Mouse (Mus musculus) liver, embryonic 13.5 days (tissue): ENCODE measurements around the gene Canx. TPM values are rescaled to one million over a fixed set of nuclear protein-coding genes. Genes with fewer than 3 reads are reported as not detected.

Source experiments
- ATAC-seq: fragments of 200-750 bp; cut with Nextera tagmentation; 2 replicates; pipeline ENCODE4 v1.8.0; 2017; ENCODE audit warnings: low read depth, mild to moderate bottlenecking, moderate number of reproducible peaks, moderate library complexity
- DNase-seq: peaks from one replicate; pipeline ENCODE4 v3.0.0; 2022
- H3K27ac ChIP-seq: fragments of 300-500 bp; sonication (generic); 2 replicates; pipeline ENCODE4 v1.5.1; 2015; ENCODE audit warnings: moderate library complexity, mild to moderate bottlenecking, inconsistent platforms
- H3K27me3 ChIP-seq: fragments of 300-500 bp; sonication (generic); 2 replicates; pipeline ENCODE4 v1.6.1; 2015; ENCODE audit warnings: mild to moderate bottlenecking, inconsistent platforms
- H3K36me3 ChIP-seq: fragments of 300-500 bp; sonication (generic); 2 replicates; pipeline ENCODE4 v1.6.1; 2015; ENCODE audit warnings: mild to moderate bottlenecking, inconsistent platforms
- H3K4me1 ChIP-seq: fragments of 300-500 bp; sonication (generic); replicated peaks from 2 replicates; pipeline ENCODE4 v1.6.1; 2015; ENCODE audit warnings: inconsistent platforms
- H3K4me2 ChIP-seq: fragments of 300-500 bp; sonication (generic); 2 replicates; pipeline ENCODE4 v1.6.1; 2015; ENCODE audit warnings: inconsistent platforms, mild to moderate bottlenecking, moderate library complexity
- H3K4me3 ChIP-seq: fragments of 300-500 bp; sonication (generic); replicated peaks from 2 replicates; pipeline ENCODE4 v1.5.1; 2015; ENCODE audit warnings: mild to moderate bottlenecking, inconsistent platforms
- H3K9ac ChIP-seq: fragments of 300-500 bp; sonication (generic); 2 replicates; pipeline ENCODE4 v1.6.1; 2015; ENCODE audit warnings: mild to moderate bottlenecking, inconsistent platforms
- H3K9me3 ChIP-seq: fragments of 300-500 bp; sonication (generic); replicated peaks from 2 replicates; pipeline ENCODE4 v1.6.1; 2016; ENCODE audit warnings: inconsistent platforms
- WGBS: fragments of 180-500 bp; shearing (Covaris S2); methylation state at CpG from one replicate; pipeline ENCODE4 v1.1.7; 2015; ENCODE audit not compliant: insufficient replicate concordance; 5-methylcytosine and 5-hydroxymethylcytosine counted together
- polyA plus RNA-seq: library from polyadenylated mRNA; unstranded; fragments of >200 nt; fragmentation: Nextera tagmentation; extraction: Ambion mirVana; gene quantifications from 2 replicates; pipeline ENCODE4 v1.2.1, GENCODE M21; 2015

Canx gene
- polyA plus RNA-seq, 1 experiment from 2014 or later: 213 TPM

DNA sequence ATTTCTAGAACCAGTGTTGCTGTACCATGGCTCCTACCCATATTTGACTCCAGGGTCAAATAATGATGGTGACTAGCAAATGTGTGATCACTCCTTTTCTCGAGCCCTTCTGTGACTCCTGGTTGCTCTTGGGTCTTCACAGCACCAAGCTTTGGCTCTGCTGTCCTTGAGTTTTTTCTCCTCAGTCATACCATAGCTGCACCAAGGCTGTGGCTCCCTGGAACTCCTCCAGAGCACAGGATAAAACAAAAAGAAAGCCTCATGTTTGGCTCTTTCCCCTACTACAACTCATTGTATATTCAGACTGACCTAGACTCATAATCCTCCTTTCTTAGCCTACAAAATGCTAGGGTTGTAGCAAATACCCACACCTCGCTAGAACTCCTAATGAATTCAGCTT, 52.7 kb downstream of the Canx start:
- H3K4me3 ChIP-seq: no peak overlapping the region
- H3K27ac ChIP-seq: no peak overlapping the region
- DNase-seq: no peak
- no peak overlapping the region for H3K4me2 ChIP-seq
- peaks cover 15% of the 10 kb centered on the region for H3K4me1 ChIP-seq
- WGBS: 67% methylated on average over 2 of the region's 2 CpGs
- H3K9me3 ChIP-seq: no peaks in the 10 kb centered on the region
- H3K36me3 ChIP-seq: peaks cover 7% of the 10 kb centered on the region; the same call in 1 of the 2 replicates
- H3K9ac ChIP-seq: no peak overlapping the region
- H3K27me3 ChIP-seq: no peaks in the 10 kb centered on the region
- no peak for ATAC-seq

DNA sequence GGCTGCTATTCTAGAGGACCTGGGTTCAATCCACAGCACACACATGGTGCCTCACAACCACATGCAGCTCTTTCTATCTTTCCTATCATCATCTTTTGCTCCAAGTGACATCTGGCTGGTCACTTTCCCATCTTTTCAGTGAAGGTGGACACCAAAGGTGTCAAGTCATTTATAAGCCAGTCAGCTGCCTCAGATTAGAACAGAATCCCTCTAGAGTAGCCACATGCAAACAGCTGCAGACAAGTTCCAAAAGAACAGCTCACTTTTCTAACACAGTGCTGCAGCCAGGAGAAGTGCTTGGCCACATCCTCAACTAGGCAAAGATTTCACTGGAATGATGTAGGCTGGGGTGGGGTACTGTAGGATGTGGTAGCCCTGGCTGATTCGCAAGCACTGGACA, 55.6 kb downstream of the Canx start:
- Histone ChIP-seq H3K36me3 (peaks cover 28% of the 10 kb centered on the region), H3K27ac (no peak overlapping the region), H3K4me1 (peaks cover 9% of the 10 kb centered on the region), H3K4me2 (no peak overlapping the region), H3K9me3 (no peaks in the 10 kb centered on the region), H3K9ac (no peak overlapping the region), H3K27me3 (no peaks in the 10 kb centered on the region), H3K4me3 (no peak overlapping the region)
- DNase-seq (no peak), ATAC-seq (no peak)
- 81% methylated on average over 1 of the region's 1 CpGs for WGBS

DNA sequence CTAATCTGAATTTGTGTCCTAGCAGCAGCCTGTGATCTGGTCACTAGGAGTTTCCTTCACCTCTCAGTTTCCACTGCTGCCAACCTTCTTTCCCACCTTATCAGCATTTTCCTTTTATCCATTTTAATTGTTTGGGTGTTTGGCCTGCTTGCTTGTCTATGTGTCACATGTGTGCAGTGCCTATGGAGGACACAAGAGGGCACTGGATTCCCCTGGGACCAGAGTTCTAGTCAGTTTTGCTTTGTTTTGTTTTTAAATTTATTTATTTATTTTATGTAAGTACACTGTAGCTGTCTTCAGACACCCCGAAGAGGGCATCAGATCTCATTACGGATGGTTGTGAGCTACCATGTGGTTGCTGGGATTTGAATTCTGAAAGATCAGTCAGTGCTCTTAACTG, 56.3 kb downstream of the Canx start:
- Histone ChIP-seq H3K4me1 (peaks cover 5% of the 10 kb centered on the region), H3K9me3 (no peaks in the 10 kb centered on the region), H3K4me3 (no peak overlapping the region), H3K4me2 (no peak overlapping the region), H3K36me3 (peaks cover 36% of the 10 kb centered on the region), H3K27me3 (no peaks in the 10 kb centered on the region), H3K27ac (no peak overlapping the region), H3K9ac (no peak overlapping the region)
- ATAC-seq: no peak
- WGBS: 77% methylated on average over 2 of the region's 2 CpGs
- DNase-seq: no peak

DNA sequence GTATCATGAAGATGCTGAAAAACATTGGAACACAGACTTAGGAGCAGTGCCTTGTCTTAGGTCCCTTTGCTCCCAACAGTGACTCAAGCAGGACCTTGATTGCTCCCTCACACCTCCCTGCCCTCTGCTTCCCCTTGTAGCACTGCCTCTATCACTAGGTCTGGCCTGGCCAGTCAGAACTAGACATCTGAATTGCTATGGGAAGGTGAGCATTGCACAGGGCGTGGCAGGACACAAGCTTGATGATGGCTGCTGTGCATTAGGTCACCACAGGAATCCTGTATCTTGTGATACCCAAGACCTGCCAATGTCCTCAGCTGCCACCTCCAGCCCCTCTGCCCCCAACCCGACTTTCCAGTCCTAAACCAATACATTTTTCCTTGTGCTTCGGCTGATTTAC, 58.5 kb downstream of the Canx start:
- H3K4me3 ChIP-seq: no peak overlapping the region
- no peaks in the 10 kb centered on the region for H3K27me3 ChIP-seq
- DNase-seq (no peak), ATAC-seq (no peak)
- H3K36me3 ChIP-seq: peaks cover 51% of the 10 kb centered on the region
- peaks cover 5% of the 10 kb centered on the region for H3K4me1 ChIP-seq
- no peaks in the 10 kb centered on the region for H3K9me3 ChIP-seq
- no peak overlapping the region for H3K27ac ChIP-seq
- 73% methylated on average over 3 of the region's 3 CpGs for WGBS
- no peak overlapping the region for H3K9ac ChIP-seq
- no peak overlapping the region for H3K4me2 ChIP-seq

DNA sequence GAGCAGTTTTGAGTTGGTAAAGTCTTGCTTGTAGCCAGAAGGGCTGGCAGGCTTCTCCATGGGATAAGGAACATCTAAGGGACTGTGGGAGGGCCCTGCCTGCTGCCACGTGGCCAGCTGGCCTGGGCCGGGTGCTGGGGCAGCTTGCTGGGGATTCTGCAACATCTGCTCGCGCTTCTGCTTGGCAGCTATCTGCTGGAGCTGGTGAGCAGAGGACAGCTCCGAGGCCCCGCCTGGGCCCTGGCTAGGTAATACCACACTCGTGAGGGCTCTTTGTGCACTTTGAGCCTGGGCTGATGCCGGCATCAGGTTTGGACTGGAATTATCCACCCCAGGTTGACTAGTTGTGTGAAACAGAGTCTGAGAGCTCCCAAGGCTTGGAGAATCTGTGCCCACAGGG, 59.5 kb downstream of the Canx start:
- WGBS: 83% methylated on average over 8 of the region's 8 CpGs
- H3K36me3 ChIP-seq: peaks cover 62% of the 10 kb centered on the region
- DNase-seq: no peak
- no peaks in the 10 kb centered on the region for H3K9me3 ChIP-seq
- no peak overlapping the region for H3K4me2 ChIP-seq
- H3K27ac ChIP-seq: no peak overlapping the region
- no peak for ATAC-seq
- no peak overlapping the region for H3K4me3 ChIP-seq
- no peak overlapping the region for H3K9ac ChIP-seq
- H3K4me1 ChIP-seq: peaks cover 5% of the 10 kb centered on the region
- H3K27me3 ChIP-seq: no peaks in the 10 kb centered on the region

DNA sequence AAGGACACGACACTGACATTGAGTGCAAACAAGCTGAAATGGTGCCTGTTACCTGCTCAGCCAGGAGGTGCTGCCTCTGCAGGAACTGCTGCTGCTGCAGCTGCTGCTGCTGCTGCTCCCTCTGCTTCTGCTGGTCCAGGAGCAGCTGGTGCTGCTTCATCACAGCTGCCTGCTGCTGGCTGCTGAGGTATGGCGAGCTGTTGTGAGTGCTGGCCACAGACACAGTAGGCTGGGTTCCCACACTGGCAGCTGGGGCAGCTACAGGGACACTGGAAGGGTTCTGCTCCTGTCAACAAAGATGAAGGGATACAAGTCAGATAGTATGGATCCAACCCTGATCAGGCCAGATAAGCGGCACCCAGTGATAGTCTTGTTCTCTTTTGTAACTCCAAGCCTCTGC, 62.3 kb downstream of the Canx start:
- peaks cover 5% of the 10 kb centered on the region for H3K4me1 ChIP-seq
- H3K9me3 ChIP-seq: no peaks in the 10 kb centered on the region
- DNase-seq (no peak), ATAC-seq (no peak)
- H3K27me3 ChIP-seq: no peaks in the 10 kb centered on the region
- H3K4me2 ChIP-seq: no peak overlapping the region
- H3K4me3 ChIP-seq: no peak overlapping the region
- H3K9ac ChIP-seq: no peak overlapping the region
- H3K27ac ChIP-seq: no peak overlapping the region
- H3K36me3 ChIP-seq: peaks cover 89% of the 10 kb centered on the region
- WGBS: 83% methylated on average over 3 of the region's 3 CpGs

DNA sequence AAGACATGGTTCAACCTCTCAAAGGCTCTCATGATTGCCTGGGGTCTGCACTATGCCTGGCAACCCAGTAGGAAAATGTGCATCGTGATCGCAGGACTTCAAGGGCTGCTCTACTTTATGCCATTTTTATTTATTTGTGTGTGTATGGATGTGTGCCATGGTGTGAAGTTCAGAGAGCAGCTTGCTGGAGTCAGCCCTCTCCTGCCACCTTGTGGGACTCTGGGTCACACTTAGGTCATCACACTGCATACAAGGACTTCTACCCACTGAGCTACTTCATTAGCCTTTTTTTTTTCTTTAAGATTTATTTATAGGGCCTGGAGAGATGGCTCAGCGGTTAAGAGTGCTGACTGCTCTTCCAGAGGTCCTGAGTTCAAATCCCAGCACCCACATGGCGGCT, 63.5 kb downstream of the Canx start:
- DNase-seq: no peak
- no peak overlapping the region for H3K4me2 ChIP-seq
- H3K4me3 ChIP-seq: no peak overlapping the region
- peaks cover 1% of the 10 kb centered on the region for H3K4me1 ChIP-seq
- H3K27me3 ChIP-seq: no peaks in the 10 kb centered on the region
- no peaks in the 10 kb centered on the region for H3K9me3 ChIP-seq
- H3K36me3 ChIP-seq: peaks cover 93% of the 10 kb centered on the region
- no peak overlapping the region for H3K9ac ChIP-seq
- no peak for ATAC-seq
- 78% methylated on average over 4 of the region's 4 CpGs for WGBS
- no peak overlapping the region for H3K27ac ChIP-seq

DNA sequence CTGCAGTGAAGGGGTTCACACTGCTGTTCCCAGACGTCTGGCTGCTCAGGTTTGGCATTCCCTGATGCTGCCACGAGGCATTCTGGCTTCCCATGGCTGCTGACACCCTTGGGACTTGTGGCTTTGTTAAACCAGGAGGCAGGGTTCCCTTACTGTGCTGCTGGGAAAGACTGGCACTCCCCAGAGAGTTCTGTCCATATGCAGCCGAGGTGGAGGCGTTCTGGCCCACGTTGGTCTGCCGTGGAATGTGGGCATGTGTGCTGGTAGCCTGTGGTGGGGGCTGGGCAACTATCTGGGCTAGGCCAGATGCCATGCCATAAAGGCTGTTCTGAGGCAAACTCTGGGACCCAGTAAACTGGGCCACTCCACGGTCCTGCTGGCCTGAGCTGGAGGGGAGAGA, 67.2 kb downstream of the Canx start:
- Histone ChIP-seq H3K36me3 (peaks cover 72% of the 10 kb centered on the region), H3K9ac (no peak overlapping the region), H3K4me2 (no peak overlapping the region), H3K4me3 (no peak overlapping the region), H3K27me3 (no peaks in the 10 kb centered on the region), H3K27ac (no peak overlapping the region), H3K9me3 (no peaks in the 10 kb centered on the region), H3K4me1 (no peaks in the 10 kb centered on the region)
- ATAC-seq (no peak), DNase-seq (no peak)
- 75% methylated on average over 7 of the region's 7 CpGs for WGBS

DNA sequence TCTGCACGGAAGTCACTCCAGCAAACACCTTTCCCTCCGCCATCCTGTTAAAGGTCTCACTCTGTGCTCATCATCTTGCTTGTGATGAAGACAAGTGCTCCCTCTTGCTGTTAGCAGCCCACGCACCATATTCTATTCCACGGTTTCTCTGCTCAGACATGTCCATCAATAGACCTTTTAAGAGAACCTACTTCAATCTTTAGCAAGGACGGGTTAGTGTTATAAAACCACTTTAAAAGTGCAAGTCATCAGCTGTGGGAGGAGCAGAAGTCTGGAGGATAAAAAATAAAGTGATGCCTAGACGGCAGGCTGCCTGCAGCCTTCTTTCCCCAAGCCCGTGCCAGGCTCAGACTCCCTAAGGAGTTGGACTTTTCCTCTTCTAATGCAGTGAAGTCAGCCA, 68.9 kb downstream of the Canx start:
- H3K4me2 ChIP-seq: no peak overlapping the region
- H3K9ac ChIP-seq: no peak overlapping the region
- H3K9me3 ChIP-seq: no peaks in the 10 kb centered on the region
- no peak overlapping the region for H3K27ac ChIP-seq
- H3K4me3 ChIP-seq: no peak overlapping the region
- WGBS: 52% methylated on average over 7 of the region's 7 CpGs
- ATAC-seq: no peak
- no peaks in the 10 kb centered on the region for H3K4me1 ChIP-seq
- no peak for DNase-seq
- peaks cover 56% of the 10 kb centered on the region for H3K36me3 ChIP-seq
- H3K27me3 ChIP-seq: no peaks in the 10 kb centered on the region

DNA sequence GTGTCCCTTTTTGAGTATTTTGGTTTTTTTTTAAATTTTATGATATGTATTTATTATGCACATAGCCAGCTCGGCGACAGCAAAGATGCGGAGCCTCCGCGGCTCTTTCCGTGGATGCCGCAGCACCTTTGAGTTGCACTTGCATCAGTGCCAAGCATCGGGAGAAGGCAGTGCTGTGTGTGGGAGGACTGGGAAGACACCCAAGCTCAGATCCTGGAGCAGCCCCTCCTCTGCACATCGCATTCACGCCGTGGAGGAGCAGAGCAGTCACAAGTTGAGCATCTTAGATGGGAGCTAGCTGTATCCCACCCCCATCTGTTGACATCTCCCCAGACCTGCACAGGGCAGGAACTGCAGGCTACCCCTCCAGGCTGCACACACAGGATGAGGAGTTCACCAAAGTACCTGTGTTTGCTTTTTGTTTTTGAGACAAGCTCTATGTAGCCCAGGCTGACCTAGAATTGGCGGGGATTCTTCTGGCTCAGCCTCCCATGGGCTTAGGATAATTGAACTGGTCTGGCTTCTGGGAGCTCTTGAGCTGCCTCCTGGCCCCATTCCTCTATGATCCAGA, 71.4 kb downstream of the Canx start:
- Histone ChIP-seq H3K36me3 (peaks cover 30% of the 10 kb centered on the region), H3K27ac (no peak overlapping the region), H3K4me2 (no peak overlapping the region), H3K9me3 (no peaks in the 10 kb centered on the region), H3K9ac (no peak overlapping the region), H3K4me3 (no peak overlapping the region), H3K27me3 (no peaks in the 10 kb centered on the region), H3K4me1 (no peaks in the 10 kb centered on the region)
- ATAC-seq (no peak), DNase-seq (no peak)
- 74% methylated on average over 12 of the region's 12 CpGs for WGBS

DNA sequence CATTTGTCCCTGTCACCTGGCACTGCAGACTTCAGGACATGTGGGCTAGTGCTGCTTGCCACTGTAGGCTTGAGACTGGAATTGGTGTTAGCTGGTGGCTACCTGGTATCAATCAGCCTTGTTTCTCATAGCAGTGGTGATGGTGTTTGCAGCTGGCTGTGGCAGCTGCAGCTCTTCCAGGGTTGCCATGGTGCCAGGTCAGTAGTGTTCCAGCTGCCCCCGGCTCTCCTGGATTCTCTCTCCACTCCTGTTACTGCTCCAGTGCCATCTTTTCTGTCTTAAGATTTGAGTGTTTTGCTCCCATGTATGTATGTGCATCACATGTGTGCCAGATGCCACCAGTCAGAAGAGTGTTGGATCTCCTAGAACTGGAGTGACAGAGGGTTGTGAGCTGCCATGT, 72.1 kb downstream of the Canx start:
- Histone ChIP-seq H3K27ac (no peak overlapping the region), H3K9ac (no peak overlapping the region), H3K4me2 (no peak overlapping the region), H3K9me3 (no peaks in the 10 kb centered on the region), H3K4me3 (no peak overlapping the region), H3K4me1 (no peaks in the 10 kb centered on the region), H3K27me3 (no peaks in the 10 kb centered on the region), H3K36me3 (peaks cover 23% of the 10 kb centered on the region)
- no peak for ATAC-seq
- DNase-seq: no peak
- 67% methylated on average over 1 of the region's 1 CpGs for WGBS

DNA sequence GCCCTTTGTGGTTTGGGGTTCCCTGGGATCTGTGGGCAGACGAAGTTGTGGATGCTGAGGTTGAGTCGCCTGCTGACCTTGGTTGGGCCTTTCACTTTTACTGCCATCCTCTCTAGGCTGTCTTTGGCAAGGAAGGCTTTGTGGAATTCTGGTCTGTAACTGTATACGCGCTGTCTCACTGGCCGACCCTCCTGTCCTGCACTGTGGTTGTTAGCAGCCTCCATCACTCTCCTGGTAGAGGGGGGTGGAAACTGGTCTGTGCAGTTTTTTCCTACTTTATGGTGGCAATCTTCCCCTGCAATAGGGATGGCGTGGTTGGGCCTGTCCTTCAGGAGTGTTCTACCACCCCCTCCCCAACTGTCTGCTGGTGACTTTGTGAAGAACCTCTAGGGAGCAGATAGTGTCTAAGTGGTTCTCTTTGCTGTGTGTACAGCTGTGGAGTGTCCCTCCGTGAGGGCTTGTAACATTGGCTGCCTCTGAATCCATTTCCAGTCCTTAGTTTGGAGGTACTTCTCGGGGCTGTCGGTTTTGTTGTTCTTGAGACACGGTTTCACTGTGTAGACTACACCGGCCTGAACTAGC, 72.7 kb downstream of the Canx start:
- no peaks in the 10 kb centered on the region for H3K4me1 ChIP-seq
- H3K27ac ChIP-seq: no peak overlapping the region
- no peak overlapping the region for H3K4me2 ChIP-seq
- DNase-seq (no peak), ATAC-seq (no peak)
- H3K27me3 ChIP-seq: no peaks in the 10 kb centered on the region
- no peak overlapping the region for H3K9ac ChIP-seq
- 69% methylated on average over 11 of the region's 11 CpGs for WGBS
- H3K36me3 ChIP-seq: peaks cover 17% of the 10 kb centered on the region
- no peak overlapping the region for H3K4me3 ChIP-seq
- no peaks in the 10 kb centered on the region for H3K9me3 ChIP-seq
